Mouse (Mus musculus) kidney, embryonic 16.5 days (tissue): ENCODE data around the gene Mon1a. TPM values are rescaled to one million over a fixed set of nuclear protein-coding genes. Genes with fewer than 3 reads are reported as not detected.

Experiments used
- ATAC-seq: fragments of 200-750 bp; cut with Nextera tagmentation; 2 replicates; pipeline ENCODE4 v1.8.0; 2017; ENCODE audit warnings: moderate TSS enrichment; ENCODE audit not compliant: low FRiP score, low TSS enrichment
- H3K27ac ChIP-seq: fragments of 300-500 bp; sonication (generic); 2 replicates; pipeline ENCODE4 v1.5.1; 2014; ENCODE audit warnings: low read length
- H3K27me3 ChIP-seq: fragments of 300-500 bp; sonication (generic); 2 replicates; pipeline ENCODE4 v1.6.1; 2014; ENCODE audit warnings: low read length, control low read depth, mixed read lengths; ENCODE audit not compliant: insufficient read depth
- H3K36me3 ChIP-seq: fragments of 300-500 bp; sonication (generic); 2 replicates; pipeline ENCODE4 v1.6.1; 2014; ENCODE audit warnings: low read length, control low read depth, mixed read lengths; ENCODE audit not compliant: insufficient read depth
- H3K4me1 ChIP-seq: fragments of 300-500 bp; sonication (generic); 2 replicates; pipeline ENCODE4 v1.6.1; 2014; ENCODE audit warnings: low read length, control low read depth, mixed read lengths; ENCODE audit not compliant: insufficient read depth
- H3K4me2 ChIP-seq: fragments of 300-500 bp; sonication (generic); replicated peaks from 2 replicates; pipeline ENCODE4 v1.6.1; 2014; ENCODE audit warnings: low read depth, low read length
- H3K4me3 ChIP-seq: fragments of 300-500 bp; sonication (generic); 2 replicates; pipeline ENCODE4 v1.5.1; 2014; ENCODE audit warnings: mild to moderate bottlenecking, low read length
- H3K9ac ChIP-seq: fragments of 300-500 bp; sonication (generic); replicated peaks from 2 replicates; pipeline ENCODE4 v1.6.1; 2014; ENCODE audit warnings: low read length
- H3K9me3 ChIP-seq: fragments of 300-500 bp; sonication (generic); 2 replicates; pipeline ENCODE4 v1.6.1; 2016; ENCODE audit warnings: low read length, control low read depth
- WGBS: fragments of 180-500 bp; shearing (Covaris S2); extraction: QIAGEN DNeasy Blood & Tissue Kit; methylation state at CpG from one replicate; pipeline ENCODE4 v1.1.7; 2014; 5-methylcytosine and 5-hydroxymethylcytosine counted together
- polyA plus RNA-seq: library from polyadenylated mRNA; unstranded; fragments of >200 nt; fragmentation: Nextera tagmentation; extraction: Ambion mirVana; gene quantifications from 2 replicates; pipeline ENCODE4 v1.2.1, GENCODE M21; 2015

Mon1a gene
- polyA plus RNA-seq, 1 experiment from 2014 or later, result 13.6 TPM

- H3K27ac ChIP-seq, result no peak overlapping the region; the same call in 1 of the 2 replicates
- no peaks in the 10 kb centered on the region for H3K36me3 ChIP-seq
- peak overlapping the region; percentile 62 for H3K9ac ChIP-seq
- ATAC-seq, result no peak
- H3K9me3 ChIP-seq, result no peaks in the 10 kb centered on the region
- H3K4me2 ChIP-seq, result peak overlapping the region; percentile 74
- H3K27me3 ChIP-seq, result no peaks in the 10 kb centered on the region
- 48% methylated on average over 31 of the region's 31 CpGs for whole genome bisulfite sequencing
- H3K4me1 ChIP-seq, result peaks cover 39% of the 10 kb centered on the region
- H3K4me3 ChIP-seq, result peak overlapping the region; percentile 44
Measured at GRCm38 (mm10) chr9:107906967-107907800, 19.2 kb downstream of the Mon1a start.

- 76% methylated on average over 14 of the region's 14 CpGs for WGBS
- Histone ChIP-seq H3K9ac (no peak overlapping the region), H3K9me3 (no peaks in the 10 kb centered on the region), H3K4me2 (peak overlapping the region; percentile 74), H3K4me1 (peaks cover 39% of the 10 kb centered on the region), H3K36me3 (no peaks in the 10 kb centered on the region), H3K27ac (no peak overlapping the region), H3K27me3 (no peaks in the 10 kb centered on the region), H3K4me3 (peak overlapping the region; percentile 3; the same call in 1 of the 2 replicates)
- no peak for ATAC-seq
Measured at GRCm38 (mm10) chr9:107907801-107908120, 19.8 kb downstream of the Mon1a start.

- H3K4me3 ChIP-seq, result peak overlapping the region; percentile 18
- H3K9me3 ChIP-seq, result no peaks in the 10 kb centered on the region
- peak overlapping the region; percentile 42 for H3K4me2 ChIP-seq
- ATAC-seq, result no peak
- 27% methylated on average over 18 of the region's 18 CpGs for WGBS
- no peaks in the 10 kb centered on the region for H3K27me3 ChIP-seq
- H3K9ac ChIP-seq, result peak overlapping the region; percentile 5; the same call in 1 of the 2 replicates
- H3K36me3 ChIP-seq, result no peaks in the 10 kb centered on the region
- H3K27ac ChIP-seq, result no peak overlapping the region
- H3K4me1 ChIP-seq, result peaks cover 39% of the 10 kb centered on the region
Measured at GRCm38 (mm10) chr9:107908410-107909158, 20.6 kb downstream of the Mon1a start.

DNA sequence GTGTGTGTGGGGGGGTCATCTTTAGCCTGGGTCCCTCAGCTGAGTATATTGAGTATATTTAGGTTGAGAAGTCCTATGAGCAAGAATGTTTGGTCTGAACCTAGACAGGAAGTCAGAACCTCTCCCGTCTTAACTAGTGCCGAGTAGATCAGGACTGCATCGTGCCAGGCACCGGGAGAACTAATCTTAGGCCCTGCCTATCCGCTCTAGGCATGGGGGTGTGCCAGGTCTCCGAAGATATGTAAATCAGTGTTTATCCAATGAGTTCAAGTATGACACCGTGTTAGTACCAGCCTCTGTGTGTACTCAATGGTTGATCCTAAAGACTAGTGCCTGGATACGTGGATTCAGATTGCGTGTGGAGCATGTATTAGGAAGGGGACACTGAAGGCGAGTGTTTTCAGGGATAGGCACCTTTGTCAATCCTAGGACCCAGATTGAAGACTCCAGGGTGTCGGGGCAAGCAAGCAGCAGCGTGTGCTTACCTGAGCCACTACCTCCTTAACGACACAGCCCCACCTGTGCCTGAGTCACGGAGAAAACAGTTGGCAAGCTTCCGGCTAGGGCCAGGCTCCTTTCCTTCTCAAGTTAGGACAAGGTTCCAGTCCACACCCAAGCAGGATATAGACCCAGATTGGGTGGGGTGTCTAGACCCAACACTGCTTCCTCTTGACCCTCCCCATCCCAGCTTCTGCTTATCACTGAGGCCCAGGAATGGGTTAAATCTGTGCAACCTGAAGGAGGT lies 22.2 kb downstream of the Mon1a start:
- Histone ChIP-seq H3K4me3 (no peak overlapping the region), H3K9me3 (no peaks in the 10 kb centered on the region), H3K9ac (no peak overlapping the region), H3K4me1 (peaks cover 36% of the 10 kb centered on the region), H3K36me3 (no peaks in the 10 kb centered on the region), H3K27me3 (no peaks in the 10 kb centered on the region), H3K4me2 (no peak overlapping the region), H3K27ac (no peak overlapping the region)
- no peak for ATAC-seq
- 87% methylated on average over 15 of the region's 15 CpGs for WGBS

DNA sequence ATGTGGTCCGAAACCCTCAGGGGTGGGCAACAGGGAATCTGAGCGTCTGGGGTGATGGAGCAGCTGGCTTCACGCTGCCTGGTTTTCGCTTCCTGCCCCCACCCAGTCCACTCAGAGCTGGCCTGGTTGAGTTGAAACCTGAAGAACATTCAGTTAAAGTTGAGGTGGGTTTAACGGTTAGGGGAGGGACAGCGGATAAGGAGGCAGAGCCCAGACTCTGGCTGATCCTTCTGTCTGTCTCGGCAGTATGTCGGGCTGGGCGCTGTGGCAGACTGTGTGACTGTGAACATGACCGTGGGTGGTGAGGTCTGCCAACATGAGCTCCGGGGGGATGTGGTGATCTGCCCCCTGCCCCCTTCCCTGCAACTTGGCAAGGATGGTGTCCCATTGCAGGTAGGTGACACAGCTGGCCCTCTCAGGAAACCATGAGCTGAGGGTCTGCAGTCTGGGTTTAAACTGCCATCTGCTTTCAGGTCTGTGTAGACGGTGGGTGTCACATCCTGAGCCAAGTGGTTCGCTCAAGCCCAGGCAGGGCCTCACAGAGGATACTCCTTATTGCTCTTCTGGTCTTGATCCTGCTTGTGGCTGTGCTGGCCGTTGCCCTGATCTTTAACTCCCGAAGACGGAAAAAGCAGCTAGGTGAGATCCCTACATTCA lies 26.9 kb downstream of the Mon1a start:
- H3K4me3 ChIP-seq, result no peak overlapping the region
- H3K27me3 ChIP-seq, result no peaks in the 10 kb centered on the region
- H3K4me1 ChIP-seq, result peaks cover 12% of the 10 kb centered on the region
- no peak overlapping the region for H3K4me2 ChIP-seq
- H3K9me3 ChIP-seq, result no peaks in the 10 kb centered on the region
- no peak overlapping the region for H3K9ac ChIP-seq
- WGBS, result 51% methylated on average over 16 of the region's 16 CpGs
- ATAC-seq, result no peak
- H3K36me3 ChIP-seq, result no peaks in the 10 kb centered on the region
- no peak overlapping the region for H3K27ac ChIP-seq

- H3K27me3 ChIP-seq, result no peaks in the 10 kb centered on the region
- no peak overlapping the region; the same call in 1 of the 2 replicates for H3K9ac ChIP-seq
- WGBS, result 30% methylated on average over 13 of the region's 13 CpGs
- peak; percentile 15; the same call in 1 of the 2 replicates for ATAC-seq
- H3K4me1 ChIP-seq, result peaks cover 12% of the 10 kb centered on the region
- H3K4me3 ChIP-seq, result no peak overlapping the region
- H3K36me3 ChIP-seq, result no peaks in the 10 kb centered on the region
- H3K27ac ChIP-seq, result no peak overlapping the region
- H3K4me2 ChIP-seq, result no peak overlapping the region
- no peaks in the 10 kb centered on the region for H3K9me3 ChIP-seq
Measured at GRCm38 (mm10) chr9:107917895-107918608, 30.1 kb downstream of the Mon1a start.

- Histone ChIP-seq H3K27me3 (no peaks in the 10 kb centered on the region), H3K4me3 (no peak overlapping the region), H3K4me2 (no peak overlapping the region), H3K9me3 (no peaks in the 10 kb centered on the region), H3K9ac (no peak overlapping the region), H3K4me1 (peaks cover 12% of the 10 kb centered on the region), H3K36me3 (no peaks in the 10 kb centered on the region), H3K27ac (no peak overlapping the region)
- no peak for ATAC-seq
- WGBS, result 86% methylated on average over 6 of the region's 6 CpGs
Measured at GRCm38 (mm10) chr9:107918884-107919283, 30.9 kb downstream of the Mon1a start.

DNA sequence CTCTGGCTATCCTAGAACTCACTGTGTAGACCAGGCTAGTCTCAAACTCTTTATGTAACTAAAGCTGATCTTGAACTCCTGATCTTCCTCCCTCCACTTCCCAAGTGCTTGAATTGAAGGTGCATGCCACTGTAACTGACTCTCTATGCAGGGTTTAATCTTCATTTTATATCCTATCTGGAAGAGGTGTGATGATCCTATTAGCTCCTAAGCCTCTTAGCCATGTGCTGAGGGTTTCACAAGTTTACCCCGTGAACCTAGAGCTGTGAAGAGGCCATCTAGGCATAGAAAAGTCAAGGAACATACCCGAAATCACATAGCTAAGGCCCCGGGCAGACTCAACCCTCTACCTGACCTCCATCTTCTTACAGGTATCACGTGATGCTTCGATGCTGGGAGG lies 31.5 kb downstream of the Mon1a start:
- Histone ChIP-seq H3K27ac (no peak overlapping the region), H3K4me2 (no peak overlapping the region), H3K36me3 (no peaks in the 10 kb centered on the region), H3K27me3 (no peaks in the 10 kb centered on the region), H3K4me1 (peaks cover 12% of the 10 kb centered on the region), H3K4me3 (no peak overlapping the region), H3K9ac (no peak overlapping the region), H3K9me3 (no peaks in the 10 kb centered on the region)
- ATAC-seq, result no peak
- 87% methylated on average over 5 of the region's 5 CpGs for WGBS

DNA sequence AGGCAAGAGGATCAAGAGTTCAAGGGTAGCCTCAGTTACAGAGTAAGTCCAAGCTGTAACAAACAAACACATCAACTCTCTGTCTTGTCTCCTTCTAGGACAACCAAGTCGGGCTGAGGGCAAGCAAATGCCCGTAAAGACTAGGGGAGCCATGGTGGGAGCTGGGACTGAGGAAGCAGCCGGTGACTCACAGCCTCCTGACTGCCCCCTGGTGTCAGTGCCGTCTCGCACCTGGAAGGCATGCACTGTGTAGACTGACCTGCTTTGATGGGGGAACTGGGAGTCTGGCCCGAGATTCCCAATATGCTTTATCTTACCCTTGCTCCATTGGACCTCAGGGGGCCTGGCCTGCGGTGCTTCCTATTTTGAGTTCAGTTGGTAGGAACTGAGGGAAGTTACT lies 35.1 kb downstream of the Mon1a start:
- peaks cover 7% of the 10 kb centered on the region for H3K4me1 ChIP-seq
- no peak for ATAC-seq
- H3K4me3 ChIP-seq, result no peak overlapping the region
- H3K4me2 ChIP-seq, result no peak overlapping the region
- no peaks in the 10 kb centered on the region for H3K36me3 ChIP-seq
- no peaks in the 10 kb centered on the region for H3K27me3 ChIP-seq
- no peaks in the 10 kb centered on the region for H3K9me3 ChIP-seq
- no peak overlapping the region for H3K27ac ChIP-seq
- H3K9ac ChIP-seq, result no peak overlapping the region
- 36% methylated on average over 7 of the region's 7 CpGs for WGBS
